Mouse (Mus musculus): ENCODE results near the gene Pip5kl1.

GRCm38 (mm10) chr2:32618051-32618450 lies 43.5 kb downstream of the Pip5kl1 start:
- no peak for TF ChIP-seq CTCF (IDR thresholded peaks at IDR 0.05; ENCODE audit: low read depth, low read length)
- TF ChIP-seq POLR2A (IDR thresholded peaks at IDR 0.05; ENCODE audit: extremely low read depth, insufficient read depth, low read length) = no peak
